Mouse (Mus musculus) thymus, postnatal 14 days (tissue): ENCODE data around the gene Lpcat2.
"Not testable (repeated sequence)": the region's sequence is repeated elsewhere in the genome, so short reads cannot be mapped to it uniquely, and the experiment has no call there.

ENCODE experiments used
- DNase-seq: peaks from one replicate; pipeline ENCODE4 v3.0.0; 2021

The Lpcat2 gene

DNA sequence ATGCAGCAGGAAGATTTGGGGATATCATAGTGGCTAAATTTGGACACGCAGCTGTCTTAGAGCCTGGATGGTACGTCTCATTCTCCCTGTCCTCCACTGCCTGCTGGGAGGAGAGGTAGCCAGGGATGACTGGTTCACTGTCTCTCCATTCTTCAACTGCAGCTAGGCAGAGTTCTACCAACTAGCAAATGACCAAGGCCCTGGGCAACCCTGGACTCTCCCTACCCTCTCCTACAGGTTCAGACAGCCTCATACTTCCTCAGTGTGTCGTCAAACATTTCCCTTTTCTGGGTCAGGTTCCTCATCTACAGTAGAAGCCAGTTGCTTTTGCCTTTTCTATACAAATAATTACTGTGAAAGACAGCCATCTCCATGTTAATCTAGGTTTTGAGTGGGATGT is 466 bp upstream of the Lpcat2 start:
- DNase-seq: no peak

DNA sequence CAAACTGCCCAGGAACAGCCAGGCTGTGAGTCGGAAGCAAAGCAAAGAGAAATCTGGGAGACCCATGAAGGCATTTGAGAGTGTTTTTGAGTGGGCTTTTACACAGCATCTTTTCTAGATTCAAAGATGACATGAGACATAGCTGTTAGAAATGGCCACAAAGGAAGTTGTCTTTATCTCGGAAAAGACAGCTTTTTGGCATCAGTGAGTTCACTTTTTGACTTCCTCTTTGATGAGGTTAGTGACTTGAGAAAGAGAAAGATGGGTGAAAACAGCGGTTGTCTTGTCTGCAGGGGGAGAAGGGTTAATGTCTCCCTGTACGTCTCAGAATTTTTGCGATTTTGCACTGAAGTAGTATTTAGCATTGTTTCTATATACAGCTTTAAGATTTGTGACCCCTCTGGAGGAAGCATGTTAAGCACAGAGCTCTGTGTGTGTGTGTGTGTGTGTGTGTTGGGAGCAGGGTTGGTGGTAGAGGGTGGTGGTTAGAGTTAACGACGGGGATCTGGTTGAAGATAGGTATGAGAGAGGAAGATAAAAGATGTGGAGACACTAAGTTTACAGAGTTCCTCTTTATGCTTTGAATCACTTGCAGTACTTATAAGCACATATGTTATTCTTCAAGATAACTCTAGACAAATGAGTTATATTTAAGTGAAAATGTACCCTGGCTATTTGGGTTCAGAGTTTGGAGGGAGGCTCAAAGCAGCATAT is 1.3 kb downstream of the Lpcat2 start:
- DNase-seq: no peak

DNA sequence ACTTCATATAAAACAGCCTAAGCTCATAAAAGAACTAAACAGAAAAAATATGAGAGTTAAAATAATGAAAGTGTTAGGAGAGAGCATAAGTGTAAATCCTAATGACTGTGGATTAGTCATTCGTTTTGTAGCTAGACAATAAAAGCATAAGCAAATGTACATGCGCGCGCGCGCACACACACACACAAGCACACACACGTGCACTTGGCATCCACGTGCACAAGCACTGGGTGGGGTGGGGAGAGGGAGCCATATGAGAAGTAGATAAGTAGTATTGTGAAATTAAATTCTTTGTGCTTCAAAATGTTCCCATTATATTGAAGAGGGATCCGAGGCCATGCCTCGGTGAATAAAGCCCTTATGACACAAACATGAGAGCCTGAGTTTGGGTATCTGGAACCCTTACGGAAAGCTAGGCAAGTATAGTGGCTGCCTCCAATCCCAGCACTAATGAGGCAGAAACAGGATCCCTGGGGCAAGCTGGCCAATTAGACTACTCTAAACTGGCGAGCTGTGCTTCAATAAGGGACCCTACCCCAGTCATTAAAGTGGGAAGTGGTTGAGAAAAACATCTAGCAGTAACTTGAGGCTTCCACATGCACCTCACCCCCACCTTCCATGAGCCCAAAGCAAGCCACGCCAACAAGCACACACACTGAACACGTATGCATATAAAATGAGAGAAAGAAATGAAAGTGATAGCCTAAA is 3.5 kb downstream of the Lpcat2 start:
- DNase-seq: no peak

DNA sequence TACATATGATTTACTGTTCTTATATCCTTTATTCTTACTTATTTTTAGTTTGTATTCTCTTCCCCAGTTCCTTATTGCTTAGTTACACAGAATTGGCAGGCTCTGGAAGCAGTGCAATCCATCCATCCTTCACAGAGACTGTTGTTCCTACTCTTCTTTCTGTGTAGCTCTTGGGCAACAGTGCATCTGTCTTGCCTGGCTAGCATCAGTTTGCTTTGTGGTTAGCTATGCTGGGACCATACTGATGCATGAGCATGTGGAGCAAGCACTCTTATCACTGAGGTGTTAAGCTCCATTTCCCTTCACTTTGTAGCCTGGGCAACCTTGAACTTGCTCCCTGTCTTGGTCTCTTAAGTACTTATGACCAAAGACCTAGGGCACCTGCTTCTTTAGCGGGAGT is 6.8 kb downstream of the Lpcat2 start:
- DNase-seq: no peak

DNA sequence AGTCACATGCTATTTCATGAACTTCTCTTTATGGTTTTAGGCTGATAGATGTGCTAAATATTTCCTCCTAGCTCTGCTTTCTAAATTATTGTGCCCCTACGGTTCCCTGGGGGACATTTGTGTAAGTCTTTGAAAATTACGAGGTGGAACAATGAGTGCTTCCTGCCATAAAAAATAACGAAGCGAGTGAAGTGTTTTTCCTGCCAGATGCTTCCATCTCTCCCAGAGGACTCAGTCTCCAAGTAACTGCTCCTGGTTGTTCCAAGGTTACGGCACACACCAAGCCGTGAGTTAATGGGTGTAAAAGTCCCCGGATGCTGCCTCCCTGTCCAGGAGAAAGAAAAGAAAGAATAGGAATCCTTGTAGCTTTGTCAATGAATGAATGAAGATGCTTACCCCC is 15.1 kb downstream of the Lpcat2 start:
- DNase-seq: no peak

DNA sequence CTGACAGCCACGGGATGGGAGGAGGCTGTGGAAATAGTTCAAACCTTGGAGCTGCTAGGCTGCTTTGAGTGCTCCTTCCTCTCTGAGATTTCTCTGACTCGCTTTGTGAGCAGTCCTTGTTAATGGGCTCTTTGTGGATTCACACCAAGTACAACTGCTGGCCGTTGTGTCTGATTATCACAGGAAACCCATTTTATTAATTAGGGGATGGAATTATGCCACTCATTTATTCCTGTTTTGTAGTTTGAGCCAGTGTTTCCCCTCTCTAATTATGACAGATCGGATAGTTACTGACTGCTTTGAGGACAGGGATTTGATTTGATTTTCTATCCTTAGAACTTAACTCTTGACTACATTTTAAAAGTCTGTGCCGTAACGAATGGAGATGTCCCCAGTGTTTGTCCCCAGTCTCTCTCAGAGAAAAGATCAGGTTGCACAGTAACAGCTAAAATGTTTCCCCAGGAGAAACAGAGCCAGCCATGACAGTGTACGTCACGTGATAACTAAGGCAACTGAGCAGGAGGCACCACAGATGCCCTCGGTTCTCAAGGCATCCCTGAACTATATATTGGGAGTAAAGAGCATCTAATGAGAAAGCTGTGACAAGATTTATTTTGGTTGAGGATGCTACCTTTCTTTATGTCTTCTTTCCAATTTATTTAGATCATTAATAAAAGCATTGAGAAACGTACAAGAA is 17.1 kb downstream of the Lpcat2 start:
- DNase-seq: no peak

DNA sequence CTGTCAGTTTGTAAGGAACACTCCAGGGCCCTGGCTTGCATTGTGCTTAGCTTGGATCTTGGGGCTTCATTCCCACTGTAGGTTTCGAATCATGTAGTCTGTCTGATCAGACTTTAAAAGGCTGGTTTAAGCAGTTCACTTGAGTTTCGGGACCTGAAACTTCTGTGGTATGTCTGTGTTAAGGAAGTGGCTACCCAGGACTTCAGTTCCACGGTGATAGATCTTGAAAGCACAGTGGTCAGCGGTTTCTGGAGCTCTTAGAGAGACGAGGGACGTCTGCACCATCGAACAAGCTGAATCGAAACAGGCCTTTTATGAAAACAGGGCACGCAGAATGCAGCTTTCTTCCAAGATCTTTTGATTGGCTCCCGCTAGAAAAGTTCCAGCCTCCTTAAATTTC is 20.7 kb downstream of the Lpcat2 start:
- DNase-seq: no peak

DNA sequence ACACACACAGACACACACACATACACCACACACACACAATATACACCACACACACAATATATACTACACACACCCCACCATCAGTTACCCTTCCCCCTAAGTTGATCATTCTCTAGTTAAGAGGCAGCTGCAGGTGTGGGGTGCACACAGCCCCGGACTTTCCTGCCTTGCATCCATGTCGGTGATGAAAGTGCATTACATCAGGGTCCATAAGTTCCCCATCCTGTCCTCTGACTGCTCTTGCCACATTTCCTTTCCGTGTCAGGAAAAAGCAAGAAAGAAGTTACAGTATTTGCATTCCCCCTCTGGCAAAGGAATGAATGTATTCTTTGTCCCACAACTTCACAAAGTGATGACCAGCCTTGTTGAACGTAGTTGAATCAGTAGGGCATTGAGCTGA is 26.1 kb downstream of the Lpcat2 start:
- no peak for DNase-seq

DNA sequence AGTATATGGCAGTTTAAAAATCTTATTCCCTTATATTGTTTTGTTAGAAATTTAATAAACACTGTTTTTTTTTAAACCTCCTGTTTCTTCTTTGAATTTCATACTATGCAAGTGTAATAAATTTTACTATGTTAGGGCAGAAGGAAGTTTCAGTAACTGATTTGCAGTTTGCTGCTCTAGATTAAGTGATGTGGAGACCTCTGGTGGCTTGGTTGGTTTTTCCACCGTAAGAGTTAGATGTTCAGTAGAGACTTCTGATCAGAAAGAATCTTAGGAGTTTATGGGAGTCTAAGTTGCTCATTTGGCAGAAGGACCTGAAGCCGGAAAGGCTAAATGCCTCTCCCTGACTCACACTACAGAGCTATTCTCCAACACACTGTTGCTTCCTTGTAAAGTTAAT is 28.6 kb downstream of the Lpcat2 start:
- no peak for DNase-seq

DNA sequence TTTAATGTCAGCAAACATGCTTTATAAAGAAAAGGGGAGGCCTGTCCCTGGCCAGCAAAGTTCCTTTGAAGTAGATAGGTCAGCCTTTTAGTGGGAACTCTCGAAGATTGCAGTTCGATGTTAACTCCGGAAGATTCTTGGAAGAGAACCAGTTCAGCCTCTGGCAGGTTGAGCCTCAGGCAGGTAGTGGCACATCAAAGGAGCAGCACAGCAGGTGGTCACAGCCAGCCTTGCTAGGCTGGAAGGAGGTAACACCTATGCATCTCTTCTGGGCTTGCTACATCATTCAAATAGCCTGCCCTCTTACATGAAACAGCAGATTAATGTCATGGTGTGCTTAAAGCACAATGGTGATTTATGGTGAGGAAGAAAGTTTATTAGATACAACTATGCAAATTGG is 37.1 kb downstream of the Lpcat2 start:
- DNase-seq: not testable (repeated sequence)

DNA sequence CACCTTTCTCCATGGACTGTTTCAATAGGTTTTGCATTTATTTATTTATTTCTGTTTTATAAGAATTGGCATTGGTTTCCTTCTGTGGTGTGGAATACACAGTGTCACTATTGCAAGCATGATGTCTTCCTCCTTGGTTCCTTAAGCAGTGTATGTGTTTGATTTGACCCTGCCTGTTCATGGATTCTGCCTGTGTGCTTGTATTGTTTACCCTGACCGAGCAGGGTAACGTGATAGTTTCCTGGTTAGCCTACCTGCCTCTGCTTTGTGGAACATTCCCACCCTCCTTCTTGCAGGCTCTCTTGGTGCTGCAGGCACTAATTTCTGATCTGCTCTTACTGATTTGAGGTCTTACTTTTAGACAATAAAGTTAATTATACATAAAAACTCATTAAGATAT is 38.7 kb downstream of the Lpcat2 start:
- DNase-seq: no peak

DNA sequence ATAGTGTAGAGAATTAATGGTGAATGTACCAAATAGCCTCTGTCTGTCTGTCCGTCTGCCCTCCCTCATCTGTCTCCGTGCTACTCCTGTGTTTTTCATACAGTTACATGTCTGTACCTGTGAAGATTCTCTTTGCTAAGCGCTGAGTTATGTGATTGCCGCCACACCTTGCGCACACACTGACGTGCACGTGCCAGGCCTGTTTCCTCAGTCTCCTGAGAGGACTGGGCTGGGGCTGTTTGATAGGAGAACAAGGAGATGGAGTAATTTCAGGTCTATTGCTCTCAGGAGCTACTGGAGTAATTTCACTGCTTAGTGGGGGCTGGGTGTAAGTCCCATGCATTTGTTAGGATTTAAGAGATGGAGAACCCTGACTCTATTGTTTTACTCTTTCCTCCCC is 39.9 kb downstream of the Lpcat2 start:
- no peak for DNase-seq

DNA sequence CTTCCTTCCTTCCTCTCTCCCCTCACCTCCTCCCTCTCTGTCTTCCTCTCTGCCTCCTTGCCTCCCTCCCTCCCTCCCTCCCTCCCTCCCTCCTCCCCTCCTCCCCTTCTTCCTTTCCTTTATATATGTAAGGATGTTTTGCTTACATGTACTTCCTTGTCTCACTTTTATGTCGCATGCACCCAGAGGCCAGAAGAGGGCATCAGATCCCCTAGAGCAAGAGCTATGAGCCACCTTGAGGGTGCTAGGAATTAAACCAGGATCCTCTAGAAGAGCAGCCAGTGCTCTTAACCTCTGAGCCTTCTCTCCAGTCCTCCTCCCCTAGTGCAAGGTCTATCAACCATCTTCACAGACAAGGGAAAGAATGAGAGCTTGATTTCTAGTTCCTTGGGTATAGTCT is 40.9 kb downstream of the Lpcat2 start:
- no peak for DNase-seq

DNA sequence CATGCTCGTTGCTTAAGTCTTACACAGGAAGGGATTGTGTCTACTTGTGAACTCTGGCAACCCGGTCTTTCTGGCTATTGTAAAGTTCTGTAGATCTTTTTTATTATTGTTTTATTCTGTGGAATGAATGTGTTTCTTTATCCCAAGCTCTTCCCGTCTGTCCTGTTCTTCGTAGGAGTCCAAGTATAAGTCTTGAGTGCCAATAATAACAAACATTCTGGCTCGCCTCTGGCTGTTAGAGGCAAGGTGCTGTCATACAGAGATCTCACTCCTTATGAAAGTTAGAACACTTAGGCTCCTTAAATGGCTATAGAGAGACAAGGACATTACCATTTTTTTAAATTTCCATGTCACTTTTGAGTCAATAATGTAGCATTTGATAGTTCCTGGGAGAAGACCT is 41.5 kb downstream of the Lpcat2 start:
- no peak for DNase-seq

DNA sequence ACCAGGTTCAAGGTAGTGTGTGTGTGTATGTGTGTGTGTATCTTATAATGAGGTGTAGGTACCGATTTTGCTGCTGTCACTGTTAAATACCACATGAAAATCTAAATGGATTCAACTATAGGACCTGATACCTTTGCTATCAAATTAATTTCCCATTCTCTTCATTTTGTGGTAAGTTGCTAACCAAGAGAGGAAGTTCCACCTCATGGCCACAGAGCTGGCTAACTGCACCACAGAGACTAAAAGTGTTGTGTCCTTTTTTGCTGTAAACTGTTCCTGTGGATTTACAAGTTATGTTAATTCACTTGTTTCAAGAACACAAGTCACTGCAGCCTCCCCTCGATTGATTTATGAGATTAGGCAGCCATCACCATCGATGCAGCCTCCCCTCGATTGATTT is 42.7 kb downstream of the Lpcat2 start:
- no peak for DNase-seq

DNA sequence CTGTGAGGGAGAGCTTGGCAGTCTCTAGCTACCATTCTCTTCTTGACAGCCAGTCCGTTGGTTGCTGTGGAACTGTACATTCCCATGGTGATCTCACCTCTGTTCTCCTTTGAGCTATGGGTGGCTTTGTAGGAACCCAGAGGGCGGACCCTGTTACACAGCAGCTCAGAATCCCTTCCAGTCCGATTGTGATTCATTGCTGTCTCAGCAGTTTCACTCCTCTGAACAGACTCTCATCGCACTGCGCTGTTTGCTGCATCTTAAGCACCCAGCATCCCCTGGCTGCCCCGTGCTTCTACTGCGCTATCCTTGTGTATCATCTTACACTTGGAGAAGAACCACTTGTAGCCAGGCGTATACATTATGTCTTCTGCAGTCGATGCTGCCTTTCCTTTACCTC is 44.5 kb downstream of the Lpcat2 start:
- DNase-seq: no peak

DNA sequence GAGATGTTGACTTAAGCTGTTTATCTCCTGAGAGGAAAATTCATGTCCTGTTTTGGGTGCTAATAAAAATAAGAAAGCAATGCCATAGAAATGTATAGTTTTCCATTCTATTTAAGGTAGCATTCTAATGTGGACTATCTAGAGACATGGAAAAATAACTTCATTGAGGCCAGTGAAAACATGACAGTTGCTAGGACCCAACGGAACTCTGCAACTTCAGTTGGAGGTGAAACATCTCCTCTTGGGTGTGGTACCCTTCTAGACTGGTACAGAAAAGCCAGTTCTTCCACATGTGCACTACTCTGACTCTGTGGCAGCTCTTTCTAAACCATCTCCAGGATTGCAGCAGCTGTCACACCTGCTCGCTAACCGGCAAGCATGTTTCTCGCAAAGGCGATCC is 46.0 kb downstream of the Lpcat2 start, which contains the start of gene Capns2:
Capns2 (plus strand) TSS at position 301 of the 400 bp plus-strand sequence.
- no peak for DNase-seq

DNA sequence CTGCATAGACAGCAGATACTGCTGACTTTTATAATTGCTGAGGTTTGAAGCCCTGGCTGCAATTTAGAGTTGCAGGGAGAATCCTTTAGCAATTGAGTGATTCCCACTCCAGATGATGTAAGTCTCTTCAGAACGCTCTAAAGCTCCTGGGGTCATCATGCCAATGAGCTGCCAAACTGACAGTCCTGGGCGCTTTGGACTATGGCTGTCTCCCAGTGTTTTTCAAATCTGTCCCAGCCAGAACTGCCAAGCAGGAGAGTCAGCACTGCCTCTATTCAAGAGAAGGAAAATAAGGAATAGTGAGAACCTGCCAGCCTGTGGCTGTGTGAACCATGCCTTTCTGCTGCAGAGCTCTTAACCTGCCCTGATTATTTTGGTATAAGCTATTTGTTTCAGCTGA is 47.8 kb downstream of the Lpcat2 start:
- no peak for DNase-seq

DNA sequence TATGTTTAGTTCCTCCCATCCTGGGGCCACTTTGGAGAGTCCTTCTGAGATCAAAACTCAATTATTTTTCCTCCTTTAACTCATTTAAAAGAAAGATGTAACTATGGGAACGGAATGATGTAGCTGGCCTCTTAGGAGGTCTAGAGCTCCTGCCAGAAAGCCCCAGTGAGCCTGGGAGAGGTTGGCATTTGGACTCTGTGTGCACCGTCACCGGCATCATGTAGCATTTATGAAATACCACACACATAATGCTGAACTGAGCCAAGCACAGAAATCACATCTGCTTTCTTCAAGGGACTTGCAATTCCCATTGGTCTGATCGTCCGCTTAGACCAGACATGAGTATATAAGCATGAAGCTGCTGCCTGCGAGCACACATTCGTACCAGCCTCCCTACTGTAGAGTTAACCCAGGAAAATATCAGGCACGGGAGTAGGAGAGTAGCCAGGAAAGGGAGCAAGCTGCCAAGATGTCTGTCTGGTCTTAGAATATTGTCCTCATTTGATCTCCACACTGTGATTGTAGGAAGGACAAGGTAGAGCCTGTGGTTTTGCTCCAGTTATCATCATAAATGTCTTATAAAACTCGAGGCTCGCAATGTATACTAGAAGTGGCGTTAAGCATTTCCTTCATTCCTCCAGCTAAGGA is 48.5 kb downstream of the Lpcat2 start:
- DNase-seq: no peak

DNA sequence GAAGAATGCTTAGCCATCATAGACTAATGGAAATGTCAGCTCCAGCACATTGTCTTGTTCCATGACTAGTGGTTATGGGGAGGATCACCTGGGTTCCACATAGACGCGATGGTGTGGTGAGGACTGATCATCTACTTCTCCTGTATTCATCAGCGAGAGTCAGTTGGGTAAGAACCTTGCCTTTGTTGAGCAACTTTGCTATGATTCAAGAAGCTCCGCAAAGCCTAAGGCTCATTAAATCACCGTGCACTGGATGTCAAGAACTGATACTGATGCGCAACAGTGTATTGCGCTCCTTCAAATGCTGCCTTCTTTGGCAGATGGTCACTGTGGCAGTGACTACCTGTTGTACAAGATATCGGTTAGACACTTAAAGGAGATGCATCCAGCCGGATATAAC is 51.4 kb downstream of the Lpcat2 start:
- DNase-seq: no peak

DNA sequence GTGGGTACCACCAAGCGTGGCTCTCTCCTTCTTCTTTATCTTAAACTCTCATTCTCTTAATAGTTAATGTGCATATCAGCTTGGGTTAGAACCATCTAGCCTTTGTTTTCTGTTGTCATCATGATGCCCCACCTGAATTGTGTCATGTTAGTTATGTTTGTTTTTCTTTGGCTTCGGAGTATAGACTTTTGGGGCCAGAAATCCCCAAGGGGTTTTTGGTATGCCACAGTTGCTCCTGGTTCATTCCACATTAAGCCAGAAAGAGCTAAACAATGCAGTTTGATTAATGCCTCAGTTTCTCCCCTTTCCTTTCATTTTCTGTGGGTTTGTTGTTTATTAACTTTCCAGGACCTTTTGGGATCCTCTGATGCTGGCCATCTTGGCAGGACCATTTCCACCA is 53.3 kb downstream of the Lpcat2 start:
- no peak for DNase-seq

DNA sequence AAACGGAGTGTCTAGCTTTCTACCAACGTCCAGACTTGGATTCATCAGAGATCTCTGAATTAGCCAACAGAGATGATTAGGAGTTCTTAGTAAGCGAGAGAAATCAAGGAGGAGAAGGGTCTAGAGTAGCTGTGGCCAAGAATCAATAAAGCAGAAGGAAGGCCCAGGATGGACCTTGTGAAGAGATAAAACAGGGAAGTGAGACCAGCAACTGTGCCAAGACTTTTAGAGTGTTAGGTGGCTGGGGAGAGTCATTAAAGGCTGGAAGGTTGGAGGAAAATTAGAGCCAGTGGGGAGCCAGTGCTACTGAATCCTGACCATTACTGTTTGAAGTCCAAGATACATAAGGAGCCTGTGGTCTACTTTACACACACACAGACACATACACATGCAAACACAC is 56.3 kb downstream of the Lpcat2 start:
- no peak for DNase-seq

DNA sequence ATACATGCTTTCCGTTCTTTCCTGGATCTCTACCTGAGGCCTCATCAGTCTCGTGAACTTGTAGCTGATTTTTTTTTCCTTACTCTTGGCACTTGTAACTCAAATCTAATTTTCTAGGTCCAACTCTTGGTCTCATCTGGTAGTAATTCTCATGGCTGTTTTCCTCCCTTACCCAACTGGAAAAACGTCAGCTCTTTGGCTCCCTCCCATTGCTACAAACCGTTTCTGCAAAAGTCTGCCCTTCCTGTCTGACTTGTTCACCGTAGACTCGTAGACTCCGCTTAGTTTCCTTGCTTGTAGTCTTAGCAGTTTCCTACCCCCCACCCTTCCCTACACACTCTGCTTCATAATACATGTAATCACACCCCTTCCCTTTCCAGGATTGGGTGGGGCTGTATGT is 58.3 kb downstream of the Lpcat2 start:
- no peak for DNase-seq

DNA sequence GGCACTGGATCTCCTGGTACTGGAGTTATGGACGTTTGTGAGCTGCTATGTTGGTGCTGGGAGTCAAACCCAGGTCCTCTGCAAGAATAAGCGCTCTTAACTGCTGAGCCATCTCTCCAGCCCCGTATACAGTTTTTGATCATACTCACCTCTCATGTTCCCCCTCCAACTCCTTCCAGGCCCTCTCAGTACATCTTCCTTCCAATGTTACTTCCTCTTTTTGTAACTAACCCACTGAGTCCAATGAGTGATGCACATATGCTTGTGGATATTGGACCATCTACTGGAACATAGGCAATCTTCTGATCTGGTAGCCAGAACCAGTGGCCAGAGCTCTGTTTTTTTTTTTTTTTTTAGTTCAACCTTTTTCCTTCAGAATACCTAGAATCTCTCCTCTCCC is 60.9 kb downstream of the Lpcat2 start:
- no peak for DNase-seq
